Mouse (Mus musculus) heart, postnatal 0 days (tissue): ENCODE results near the gene Cbl. TPM values are rescaled to one million over a fixed set of nuclear protein-coding genes. Genes with fewer than 3 reads are reported as not detected.
A peak's percentile ranks its signal among the peaks of the same experiment; 100 is the strongest.
"Not testable (repeated sequence)": the region's sequence is repeated elsewhere in the genome, so short reads cannot be mapped to it uniquely, and the experiment has no call there.

Experiments
- ATAC-seq: fragments of 200-750 bp; cut with Nextera tagmentation; 2 replicates; pipeline ENCODE4 v1.8.0; 2017; ENCODE audit warnings: low read depth, moderate number of reproducible peaks, moderate library complexity; ENCODE audit not compliant: insufficient read depth
- DNase-seq: peaks from one replicate; pipeline ENCODE4 v3.0.0-alpha.2; 2016; ENCODE audit warnings: low spot score
- H3K27ac ChIP-seq: fragments of 300-500 bp; sonication (generic); 2 replicates; pipeline ENCODE4 v1.5.1; 2014; ENCODE audit warnings: low read depth, mild to moderate bottlenecking
- H3K27me3 ChIP-seq: fragments of 300-500 bp; sonication (generic); 2 replicates; pipeline ENCODE4 v1.6.1; 2014; ENCODE audit warnings: low read length, mixed read lengths; ENCODE audit not compliant: control insufficient read depth, insufficient read depth
- H3K36me3 ChIP-seq: fragments of 300-500 bp; sonication (generic); replicated peaks from 2 replicates; pipeline ENCODE4 v1.6.1; 2014; ENCODE audit warnings: low read length, mixed read lengths; ENCODE audit not compliant: control insufficient read depth, insufficient read depth
- H3K4me1 ChIP-seq: fragments of 300-500 bp; sonication (generic); 2 replicates; pipeline ENCODE4 v1.6.1; 2014; ENCODE audit warnings: antibody characterized with exemption; ENCODE audit not compliant: control insufficient read depth, insufficient read depth
- H3K4me2 ChIP-seq: fragments of 300-500 bp; sonication (generic); 2 replicates; pipeline ENCODE4 v1.6.1; 2014; ENCODE audit warnings: low read depth, mild to moderate bottlenecking, low read length, moderate library complexity
- H3K4me3 ChIP-seq: fragments of 300-500 bp; sonication (generic); 2 replicates; pipeline ENCODE4 v1.5.1; 2014; ENCODE audit warnings: low read depth, low read length
- H3K9ac ChIP-seq: fragments of 300-500 bp; sonication (generic); replicated peaks from 2 replicates; pipeline ENCODE4 v1.6.1; 2014; ENCODE audit warnings: low read depth, low read length, mixed read lengths
- H3K9me3 ChIP-seq: fragments of 300-500 bp; sonication (generic); replicated peaks from 2 replicates; pipeline ENCODE4 v1.6.1; 2016; ENCODE audit warnings: low read length; ENCODE audit not compliant: control insufficient read depth
- CTCF ChIP-seq: IDR thresholded peaks from 2 replicates; pipeline ENCODE4 v1.5.1; 2016; ENCODE audit warnings: antibody characterized with exemption, control low read depth, low read depth
- EP300 ChIP-seq: IDR thresholded peaks from 2 replicates; pipeline ENCODE4 v1.6.1; 2016; ENCODE audit warnings: antibody characterized with exemption, low read depth
- WGBS: fragments of 180-500 bp; shearing (Covaris S2); extraction: QIAGEN DNeasy Blood & Tissue Kit; methylation state at CpG from one replicate; pipeline ENCODE4 v1.1.7; 2014; 5-methylcytosine and 5-hydroxymethylcytosine counted together
- polyA plus RNA-seq: library from polyadenylated mRNA; unstranded; fragments of >200 nt; fragmentation: Nextera tagmentation; extraction: Ambion mirVana; gene quantifications from 2 replicates; pipeline ENCODE4 v1.2.1, GENCODE M21; 2015
- total RNA-seq: library from RNA; depleted of rRNA; stranded (reverse); fragments of >200 nt; gene quantifications from 2 replicates; pipeline ENCODE4 v1.2.3, GENCODE M21; 2014; ENCODE audit warnings: low replicate concordance

Gene Cbl
- total and polyA plus RNA-seq, 2 experiments from 2014 or later, result 5.2 to 17.6 TPM

DNA sequence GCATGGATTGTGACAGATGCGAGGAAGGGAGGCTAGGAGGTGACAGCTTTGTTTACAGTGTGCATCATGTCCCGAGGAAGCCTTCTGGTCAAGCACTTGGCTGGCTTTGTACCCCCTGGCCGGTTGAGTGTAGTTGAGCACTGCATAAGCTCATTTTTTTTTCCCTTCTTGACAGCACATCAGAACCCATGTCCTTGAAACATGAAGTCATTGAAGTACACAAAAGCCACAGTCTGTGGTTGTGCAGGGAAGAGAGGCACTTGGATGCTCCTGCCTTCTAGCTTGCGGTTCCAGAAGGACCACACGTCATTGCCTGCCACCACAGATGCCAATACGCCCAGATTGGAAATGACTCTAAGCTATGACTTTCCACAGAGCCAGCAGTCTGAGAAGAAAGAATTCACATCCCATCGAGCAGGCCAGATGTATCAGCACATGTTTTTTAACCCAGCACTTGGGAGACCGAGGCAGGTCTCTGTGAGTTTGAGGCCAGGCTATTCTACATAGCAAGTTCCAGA, 113.8 kb downstream of the Cbl start:
- ATAC-seq, result no peak
- Histone ChIP-seq H3K4me2 (no peak overlapping the region), H3K4me3 (no peak overlapping the region)

DNA sequence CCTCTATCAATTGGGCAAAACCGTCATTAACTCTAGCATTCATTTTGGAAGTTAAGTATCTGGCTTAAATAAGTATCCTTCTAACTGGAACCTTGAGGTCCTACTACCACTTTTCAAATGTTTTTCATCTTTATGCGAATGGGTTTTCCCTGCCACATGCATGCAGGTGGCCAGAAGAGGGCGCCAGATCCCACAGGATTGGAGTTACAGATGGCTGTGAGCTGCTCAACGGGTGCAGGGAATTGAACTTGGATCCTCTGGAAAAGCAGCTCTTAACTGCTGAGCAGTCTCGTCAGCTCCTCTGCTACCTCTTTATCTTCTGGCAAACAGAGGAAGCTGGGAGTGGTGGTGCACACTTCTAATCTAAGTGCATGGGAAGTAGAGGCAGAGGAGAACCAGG, 114.8 kb downstream of the Cbl start:
- Histone ChIP-seq H3K4me3 (no peak overlapping the region), H3K27me3 (no peaks in the 10 kb centered on the region), H3K36me3 (no peaks in the 10 kb centered on the region), H3K9me3 (no peaks in the 10 kb centered on the region), H3K4me2 (no peak overlapping the region), H3K4me1 (no peaks in the 10 kb centered on the region), H3K9ac (no peak overlapping the region), H3K27ac (no peak overlapping the region)
- no peak for ATAC-seq
- DNase-seq, result no peak
- no peak for TF ChIP-seq EP300
- TF ChIP-seq CTCF, result peak; percentile 46
- 56% methylated on average over 5 of the region's 5 CpGs for WGBS

More for the DNA sequence above, 113.8 kb downstream of the Cbl start:
- Histone ChIP-seq H3K4me1 (no peaks in the 10 kb centered on the region), H3K9me3 (no peaks in the 10 kb centered on the region), H3K9ac (no peak overlapping the region), H3K27ac (no peak overlapping the region), H3K27me3 (no peaks in the 10 kb centered on the region), H3K36me3 (no peaks in the 10 kb centered on the region)
- WGBS, result 62% methylated on average over 8 of the region's 8 CpGs
- no peak for DNase-seq
- TF ChIP-seq CTCF, result no peak
- no peak for TF ChIP-seq EP300

DNA sequence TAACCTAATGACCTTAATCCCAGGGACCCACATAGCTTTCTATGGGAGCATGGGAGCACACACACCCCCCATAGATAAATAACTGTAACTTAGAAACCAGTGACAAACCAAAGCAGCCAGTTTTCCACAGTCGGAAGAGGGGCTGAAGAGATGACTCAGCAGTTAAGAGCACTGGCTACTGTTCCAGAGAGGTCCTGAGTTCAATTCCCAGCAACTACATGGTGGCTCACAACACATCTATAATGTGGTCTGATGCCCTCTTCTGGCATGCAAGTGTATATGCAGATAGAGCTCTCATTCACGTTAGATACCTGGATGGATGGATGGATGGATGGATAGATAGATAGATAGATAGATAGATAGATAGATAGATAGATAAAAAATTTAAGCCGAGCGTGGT, 117.7 kb downstream of the Cbl start:
- no peak overlapping the region for H3K4me3 ChIP-seq
- H3K4me2 ChIP-seq, result no peak overlapping the region
- H3K4me1 ChIP-seq, result no peaks in the 10 kb centered on the region
- H3K9me3 ChIP-seq, result no peaks in the 10 kb centered on the region
- TF ChIP-seq CTCF (no peak), EP300 (no peak)
- no peaks in the 10 kb centered on the region for H3K27me3 ChIP-seq
- ATAC-seq (no peak), DNase-seq (no peak)
- no peak overlapping the region for H3K9ac ChIP-seq
- H3K36me3 ChIP-seq, result no peaks in the 10 kb centered on the region
- WGBS, result 89% methylated on average over 4 of the region's 4 CpGs
- H3K27ac ChIP-seq, result no peak overlapping the region

DNA sequence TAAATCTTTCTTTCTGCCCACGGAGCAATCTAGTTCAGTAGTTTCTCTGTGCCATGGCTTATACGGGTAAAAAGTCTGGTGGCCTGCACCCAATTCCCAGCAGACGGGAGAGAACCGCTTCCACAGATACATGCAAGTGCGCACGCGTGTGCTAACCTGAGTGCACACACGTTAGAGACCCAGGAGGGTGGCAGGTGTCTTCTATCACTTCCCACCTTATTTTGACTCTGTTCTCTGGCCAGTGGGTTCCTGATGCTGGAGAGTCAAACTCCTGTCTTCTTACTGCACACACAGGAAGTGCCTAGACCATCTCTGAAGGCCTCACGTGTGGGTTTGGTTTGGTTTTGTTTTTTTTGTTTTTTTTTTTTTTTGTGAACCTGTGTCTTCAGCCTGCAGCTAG, 118.2 kb downstream of the Cbl start:
- no peak overlapping the region for H3K9ac ChIP-seq
- no peak for ATAC-seq
- 80% methylated on average over 9 of the region's 9 CpGs for WGBS

GRCm38 (mm10) chr9:44114453-44114852, 119.4 kb downstream of the Cbl start:
- no peaks in the 10 kb centered on the region for H3K9me3 ChIP-seq
- H3K27ac ChIP-seq, result no peak overlapping the region
- no peak for TF ChIP-seq CTCF
- no peak for TF ChIP-seq EP300
- no peaks in the 10 kb centered on the region for H3K36me3 ChIP-seq
- H3K4me3 ChIP-seq, result no peak overlapping the region
- no peak overlapping the region for H3K9ac ChIP-seq
- DNase-seq (no peak), ATAC-seq (no peak)
- WGBS, result 74% methylated on average over 2 of the region's 2 CpGs
- H3K27me3 ChIP-seq, result no peaks in the 10 kb centered on the region
- H3K4me1 ChIP-seq, result peaks cover 11% of the 10 kb centered on the region
- H3K4me2 ChIP-seq, result no peak overlapping the region

More for the DNA sequence above, 118.2 kb downstream of the Cbl start:
- no peak overlapping the region for H3K4me2 ChIP-seq
- H3K27ac ChIP-seq, result no peak overlapping the region
- no peak for DNase-seq
- H3K27me3 ChIP-seq, result no peaks in the 10 kb centered on the region
- peaks cover under 1% of the 10 kb centered on the region; the same call in 1 of the 2 replicates for H3K4me1 ChIP-seq
- no peak for TF ChIP-seq CTCF
- TF ChIP-seq EP300, result no peak
- H3K36me3 ChIP-seq, result no peaks in the 10 kb centered on the region
- H3K9me3 ChIP-seq, result no peaks in the 10 kb centered on the region
- no peak overlapping the region for H3K4me3 ChIP-seq

GRCm38 (mm10) chr9:44113105-44113789, 120.6 kb downstream of the Cbl start, which contains the start of the genes Gm49380 and Rnf26:
Gm49380 (minus strand) TSS chr9:44113500.
Rnf26 (minus strand) TSS chr9:44113517.
- peak; percentile 96 for ATAC-seq
- Histone ChIP-seq H3K9me3 (no peaks in the 10 kb centered on the region), H3K27me3 (no peaks in the 10 kb centered on the region), H3K27ac (peak within 1 kb of the TSS; percentile 78), H3K4me2 (peak within 1 kb of the TSS; percentile 65), H3K9ac (peak within 1 kb of the TSS; percentile 81), H3K4me3 (peak within 1 kb of the TSS; percentile 88), H3K4me1 (peaks cover 20% of the 10 kb centered on the region), H3K36me3 (no peaks in the 10 kb centered on the region; the same call in 1 of the 2 replicates)
- 1% methylated on average over 49 of the region's 51 CpGs for WGBS
- DNase-seq, result peak; percentile 100
- TF ChIP-seq EP300 (no peak; the same call in 1 of the 2 replicates), CTCF (no peak)

GRCm38 (mm10) chr9:44111909-44112308, 121.9 kb downstream of the Cbl start:
- not testable (repeated sequence) for ATAC-seq, H3K4me3 ChIP-seq, H3K9ac ChIP-seq, H3K36me3 ChIP-seq, H3K27ac ChIP-seq, H3K9me3 ChIP-seq, H3K27me3 ChIP-seq, DNase-seq
- WGBS, result 51% methylated on average over 9 of the region's 12 CpGs
- Histone ChIP-seq H3K4me2 (peak overlapping the region; percentile 65; the same call in 1 of the 2 replicates), H3K4me1 (peaks cover 32% of the 10 kb centered on the region)
